Mouse (Mus musculus) limb, embryonic 11.5 days (tissue): Measurements from ENCODE around the gene Lhb. TPM values are rescaled to one million over a fixed set of nuclear protein-coding genes. Genes with fewer than 3 reads are reported as not detected.

Source experiments
- ATAC-seq: fragments of 200-750 bp; cut with Nextera tagmentation; 2 replicates; pipeline ENCODE4 v1.8.0; 2017; ENCODE audit warnings: low read depth; ENCODE audit not compliant: insufficient number of reproducible peaks, low FRiP score, low TSS enrichment
- DNase-seq: peaks from one replicate; pipeline ENCODE4 v3.0.0-alpha.2; 2015; ENCODE audit warnings: low spot score
- H3K27ac ChIP-seq: fragments of 300-500 bp; sonication (generic); replicated peaks from 2 replicates; pipeline ENCODE4 v1.5.1; 2014; ENCODE audit warnings: low read depth, mild to moderate bottlenecking, low read length
- H3K27me3 ChIP-seq: fragments of 300-500 bp; sonication (generic); 2 replicates; pipeline ENCODE4 v1.6.1; 2014; ENCODE audit warnings: mild to moderate bottlenecking, low read length, mixed read lengths; ENCODE audit not compliant: control insufficient read depth, insufficient read depth
- H3K36me3 ChIP-seq: fragments of 300-500 bp; sonication (generic); 2 replicates; pipeline ENCODE4 v1.6.1; 2014; ENCODE audit warnings: mild to moderate bottlenecking, low read length, moderate library complexity, mixed read lengths; ENCODE audit not compliant: control insufficient read depth, insufficient read depth
- H3K4me1 ChIP-seq: fragments of 300-500 bp; sonication (generic); 2 replicates; pipeline ENCODE4 v1.6.1; 2014; ENCODE audit warnings: low read length, mixed read lengths; ENCODE audit not compliant: control insufficient read depth, insufficient read depth
- H3K4me2 ChIP-seq: fragments of 300-500 bp; sonication (generic); 2 replicates; pipeline ENCODE4 v1.6.1; 2014; ENCODE audit warnings: low read depth, mild to moderate bottlenecking, moderate library complexity; ENCODE audit not compliant: severe bottlenecking
- H3K4me3 ChIP-seq: fragments of 300-500 bp; sonication (generic); 2 replicates; pipeline ENCODE4 v1.5.1; 2014; ENCODE audit warnings: low read depth, low read length
- H3K9ac ChIP-seq: fragments of 300-500 bp; sonication (generic); 2 replicates; pipeline ENCODE4 v1.6.1; 2014; ENCODE audit warnings: mild to moderate bottlenecking, low read length
- H3K9me3 ChIP-seq: fragments of 300-500 bp; sonication (generic); 2 replicates; pipeline ENCODE4 v1.6.1; 2016; ENCODE audit warnings: low read length; ENCODE audit not compliant: control insufficient read depth
- WGBS: fragments of 180-500 bp; shearing (Covaris S2); extraction: QIAGEN DNeasy Blood & Tissue Kit; methylation state at CpG from one replicate; pipeline ENCODE4 v1.1.7; 2014; 5-methylcytosine and 5-hydroxymethylcytosine counted together
- microRNA-seq: library from miRNA; unstranded; fragments of <30 nt; microRNA quantifications from one replicate; pipeline ENCODE4, GENCODE M21; 2016
- polyA plus RNA-seq: library from polyadenylated mRNA; unstranded; fragments of >200 nt; fragmentation: Nextera tagmentation; extraction: Ambion mirVana; gene quantifications from 2 replicates; pipeline ENCODE4 v1.2.1, GENCODE M21; 2014

The Lhb gene
- polyA plus RNA-seq, 1 experiment from 2014 or later = not detected

- Histone ChIP-seq H3K36me3 (peaks cover 10% of the 10 kb centered on the region), H3K9ac (peak within 1 kb of the TSS; percentile 83), H3K4me2 (peak within 1 kb of the TSS; percentile 94), H3K4me1 (peaks cover 14% of the 10 kb centered on the region), H3K4me3 (peak within 1 kb of the TSS; percentile 90), H3K27me3 (no peaks in the 10 kb centered on the region), H3K27ac (0 out of 2 replicates have a peak within 1 kb of the TSS, but pooled peaks have one; percentile 26), H3K9me3 (no peaks in the 10 kb centered on the region)
- WGBS = under 1% methylated on average over 56 of the region's 58 CpGs
- peak; percentile 97 for DNase-seq
- ATAC-seq = peak; percentile 77
These were observed 45.9 kb downstream of the Lhb start, which contains the start of gene Bax for GRCm38 (mm10) chr7:45466283-45467089. Gene Bax, minus strand, starts transcription at chr7:45466898.

GRCm38 (mm10) chr7:45467090-45467670 is 46.6 kb downstream of the Lhb start:
- 34% methylated on average over 7 of the region's 7 CpGs for WGBS
- no peaks in the 10 kb centered on the region for H3K27me3 ChIP-seq
- ATAC-seq (no peak; the same call in 1 of the 2 replicates), DNase-seq (no peak)
- peaks cover 10% of the 10 kb centered on the region for H3K36me3 ChIP-seq
- H3K4me1 ChIP-seq = peaks cover 12% of the 10 kb centered on the region
- H3K4me3 ChIP-seq = peak overlapping the region; percentile 90
- H3K9ac ChIP-seq = peak overlapping the region; percentile 83; the same call in 1 of the 2 replicates
- no peak overlapping the region for H3K27ac ChIP-seq
- no peaks in the 10 kb centered on the region for H3K9me3 ChIP-seq
- H3K4me2 ChIP-seq = peak overlapping the region; percentile 94

GRCm38 (mm10) chr7:45470869-45471268 is 50.2 kb downstream of the Lhb start:
- Histone ChIP-seq H3K4me3 (no peak overlapping the region), H3K36me3 (no peaks in the 10 kb centered on the region), H3K9ac (no peak overlapping the region), H3K4me1 (peaks cover 7% of the 10 kb centered on the region), H3K27me3 (no peaks in the 10 kb centered on the region), H3K4me2 (no peak overlapping the region), H3K27ac (no peak overlapping the region), H3K9me3 (no peaks in the 10 kb centered on the region)
- ATAC-seq = no peak
- peak; percentile 80 for DNase-seq
- WGBS = 9% methylated on average over 3 of the region's 3 CpGs

Small RNAs within 50 kb of the gene (microRNA-seq; reads per million reads assigned to microRNA genes)
- not detected for gene Gm22133

Other genes with a start within 250 kb of the Lhb start
- gene Gfy, start 241.3 kb upstream of the Lhb start, polyA plus RNA-seq = not detected in 2 replicates
- not detected in 2 replicates for gene Pth2, start 239.8 kb upstream of the Lhb start, polyA plus RNA-seq
- 0.41 and 0.51 TPM in 2 replicates for gene Ccdc155, start 215.9 kb upstream of the Lhb start, polyA plus RNA-seq
- gene Dkkl1, start 208.7 kb upstream of the Lhb start, polyA plus RNA-seq = 0.51 and 0.60 TPM in 2 replicates
- 378 and 385 TPM in 2 replicates for gene Tead2, start 205.1 kb upstream of the Lhb start, polyA plus RNA-seq
- 0.82 and 1.6 TPM in 2 replicates for gene Cd37, start 181.7 kb upstream of the Lhb start, polyA plus RNA-seq
- gene Slc6a16, start 179.7 kb upstream of the Lhb start, polyA plus RNA-seq = 0.20 and 0.36 TPM in 2 replicates
- not detected in 2 replicates for gene Slc6a21, start 143.3 kb upstream of the Lhb start, polyA plus RNA-seq
- gene Trpm4, start 87.0 kb upstream of the Lhb start, polyA plus RNA-seq = 6.7 and 8.9 TPM in 2 replicates
- gene Hrc, start 85.5 kb upstream of the Lhb start, polyA plus RNA-seq = 0.52 and 0.83 TPM in 2 replicates
- 5.4 and 6.1 TPM in 2 replicates for gene Ppfia3, start 53.8 kb upstream of the Lhb start, polyA plus RNA-seq
- 0.43 and 0.89 TPM in 2 replicates for gene Lin7b, start 50.2 kb upstream of the Lhb start, polyA plus RNA-seq
- 87.5 and 93.0 TPM in 2 replicates for gene Snrnp70, start 25.1 kb upstream of the Lhb start, polyA plus RNA-seq
- gene Kcna7, start 15.2 kb upstream of the Lhb start, polyA plus RNA-seq = not detected in 2 replicates
- gene Ntf5, start 7.1 kb upstream of the Lhb start, polyA plus RNA-seq = 3.8 and 4.1 TPM in 2 replicates
- 39.1 and 41.8 TPM in 2 replicates for gene Gys1, start 14.0 kb downstream of the Lhb start, polyA plus RNA-seq
- gene Ruvbl2, start 17.3 kb downstream of the Lhb start, polyA plus RNA-seq = 184 and 187 TPM in 2 replicates
- 4,688 and 5,046 TPM in 2 replicates for gene Ftl1, start 39.1 kb downstream of the Lhb start, polyA plus RNA-seq
- 186 and 191 TPM in 2 replicates for gene Bax, start 46.1 kb downstream of the Lhb start, polyA plus RNA-seq
- gene Tulp2, start 61.1 kb downstream of the Lhb start, polyA plus RNA-seq = 1.1 and 1.5 TPM in 2 replicates
- not detected in 2 replicates for gene Gm45808, start 66.0 kb downstream of the Lhb start, polyA plus RNA-seq
- 3.3 and 4.3 TPM in 2 replicates for gene Dhdh, start 68.0 kb downstream of the Lhb start, polyA plus RNA-seq
- gene Nucb1, start 89.6 kb downstream of the Lhb start, polyA plus RNA-seq = 116 and 122 TPM in 2 replicates
- 19.5 and 21.9 TPM in 2 replicates for gene Ppp1r15a, start 105.4 kb downstream of the Lhb start, polyA plus RNA-seq
- gene Plekha4, start 105.5 kb downstream of the Lhb start, polyA plus RNA-seq = 0.52 and 0.64 TPM in 2 replicates
- gene Hsd17b14, start 134.1 kb downstream of the Lhb start, polyA plus RNA-seq = 0.58 and 1.0 TPM in 2 replicates
- gene Bcat2, start 149.3 kb downstream of the Lhb start, polyA plus RNA-seq = 50.7 and 54.2 TPM in 2 replicates
- gene Fgf21, start 194.7 kb downstream of the Lhb start, polyA plus RNA-seq = not detected in 2 replicates
- 0.07 TPM in 1 of 2 replicates, not detected in the other for gene Fut1, start 196.5 kb downstream of the Lhb start, polyA plus RNA-seq
- not detected in 2 replicates for gene Izumo1, start 201.0 kb downstream of the Lhb start, polyA plus RNA-seq
- 5.8 and 6.4 TPM in 2 replicates for gene Rasip1, start 206.7 kb downstream of the Lhb start, polyA plus RNA-seq
- gene Mamstr, start 219.2 kb downstream of the Lhb start, polyA plus RNA-seq = 2.8 and 5.1 TPM in 2 replicates
- gene Fut2, start 245.6 kb downstream of the Lhb start, polyA plus RNA-seq = 0.12 and 0.28 TPM in 2 replicates